Mouse (Mus musculus) embryo, embryonic 10 days (tissue): Measurements from ENCODE around the gene Zfp827.

ENCODE experiments used
- DNase-seq: peaks from one replicate; pipeline ENCODE4 v3.0.0-alpha.2; 2015; ENCODE audit warnings: low spot score

Gene Zfp827

GRCm38 (mm10) chr8:79027977-79028487 lies at the start of gene Zfp827:
Zfp827 (plus strand) TSS chr8:79028437.
- DNase-seq = peak; percentile 94

- no peak for DNase-seq
These were observed 23.9 kb upstream of the Zfp827 start for GRCm38 (mm10) chr8:79004341-79004740.

GRCm38 (mm10) chr8:79015061-79015460 lies 13.2 kb upstream of the Zfp827 start:
- no peak for DNase-seq

- DNase-seq = no peak
These were observed 12.2 kb upstream of the Zfp827 start for GRCm38 (mm10) chr8:79016076-79016475.

- DNase-seq = no peak
These were observed 11.7 kb upstream of the Zfp827 start for GRCm38 (mm10) chr8:79016583-79016982.

- DNase-seq = no peak
These were observed 4.3 kb upstream of the Zfp827 start for GRCm38 (mm10) chr8:79023922-79024321.

- no peak for DNase-seq
These were observed 918 bp upstream of the Zfp827 start for GRCm38 (mm10) chr8:79027319-79027718.

- DNase-seq = peak; percentile 63
These were observed 531 bp downstream of the Zfp827 start for GRCm38 (mm10) chr8:79028541-79029395.

- DNase-seq = peak; percentile 76
These were observed 1.4 kb downstream of the Zfp827 start for GRCm38 (mm10) chr8:79029396-79030325.

GRCm38 (mm10) chr8:79030326-79031265 lies 2.4 kb downstream of the Zfp827 start:
- peak; percentile 95 for DNase-seq

- no peak for DNase-seq
These were observed 9.3 kb downstream of the Zfp827 start for GRCm38 (mm10) chr8:79037532-79037931.

GRCm38 (mm10) chr8:79037991-79038390 lies 9.8 kb downstream of the Zfp827 start:
- DNase-seq = no peak

GRCm38 (mm10) chr8:79041429-79041828 lies 13.2 kb downstream of the Zfp827 start:
- DNase-seq = no peak

GRCm38 (mm10) chr8:79042252-79042651 lies 14.0 kb downstream of the Zfp827 start:
- DNase-seq = no peak

- DNase-seq = no peak
These were observed 16.4 kb downstream of the Zfp827 start for GRCm38 (mm10) chr8:79044673-79045072.

- no peak for DNase-seq
These were observed 18.4 kb downstream of the Zfp827 start for GRCm38 (mm10) chr8:79046659-79047058.

GRCm38 (mm10) chr8:79048388-79049005 lies 20.3 kb downstream of the Zfp827 start:
- DNase-seq = no peak

- no peak for DNase-seq
These were observed 26.0 kb downstream of the Zfp827 start for GRCm38 (mm10) chr8:79054222-79054621.

- no peak for DNase-seq
These were observed 28.9 kb downstream of the Zfp827 start for GRCm38 (mm10) chr8:79057179-79057578.

- DNase-seq = no peak
These were observed 31.1 kb downstream of the Zfp827 start for GRCm38 (mm10) chr8:79059361-79059760.
